Comparison of ENCODE assay signal across 9 mouse cellular contexts in the genomic region with DNA sequence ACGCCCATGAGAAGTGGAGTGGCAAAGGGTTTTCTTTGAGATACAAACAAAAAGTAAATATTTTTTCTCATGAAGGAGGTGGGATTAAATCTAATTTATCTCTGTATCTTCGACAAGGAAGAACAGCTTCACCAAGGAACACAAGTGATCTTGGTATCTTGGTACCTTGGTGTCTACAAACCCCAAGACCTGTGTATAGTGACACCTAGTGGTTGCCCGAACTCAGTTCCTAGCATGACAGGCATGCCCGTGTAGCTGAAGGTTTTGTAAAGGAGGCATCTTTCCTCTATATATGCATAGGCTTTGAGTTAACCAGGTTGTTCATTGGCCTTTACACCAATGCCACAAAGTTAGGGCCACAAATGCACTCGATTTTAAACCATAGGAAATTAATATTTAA. TPM values are rescaled to one million over a fixed set of nuclear protein-coding genes. Genes with fewer than 3 reads are reported as not detected.
DNase-seq lines count a peak whose midpoint lies in the region; ATAC-seq and TF ChIP-seq lines count a peak whose summit lies in the region.
"Had no signal": no experiment of that assay in that cellular context is flagged by ENCODE, and none has a peak within 500 bp of the region (broad histone marks: within the 10 kb centered on the region; RNA-seq: fewer than 3 reads in every experiment).

No protein-coding gene starts in this region.

- TF ChIP-seq EP300 in heart, postnatal 0 days (IDR thresholded peaks at IDR 0.05; ENCODE audit: low read depth), result no peak

- DNase-seq in heart, postnatal 0 days (ENCODE audit: low spot score), result peak; percentile 39
- DNase-seq in heart, postnatal 25 days (ENCODE audit: low spot score), result no peak
- DNase-seq in adrenal gland, adult 8-10 months, result peak; percentile 8
- DNase-seq in embryo, embryonic 11 days, result peak; percentile 79
- peak; percentile 43 to 63 for DNase-seq in layer of hippocampus, postnatal 10 days (ENCODE audit: low spot score in 2 of 2)
- DNase-seq in lung, postnatal 14 days, result peak; percentile 62
- DNase-seq in right cerebral cortex, postnatal 4 days, result peak; percentile 18

- H3K9me3 ChIP-seq in heart, postnatal 0 days (replicated peaks; ENCODE audit: control insufficient read depth, low read length), result no peaks in the 10 kb centered on the region
- H3K9me3 ChIP-seq in hindbrain, embryonic 15.5 days, result no peaks in the 10 kb centered on the region
- H3K9me3 ChIP-seq: lung, embryonic 15.5 days had no signal

- intact Hi-C loops in heart, postnatal 25 days (cut with DNase I), result no loop called here

- H3K27me3 ChIP-seq in heart, postnatal 0 days (ENCODE audit: control insufficient read depth, insufficient read depth, low read length), result no peaks in the 10 kb centered on the region
- H3K27me3 ChIP-seq in hindbrain, embryonic 15.5 days, result no peaks in the 10 kb centered on the region
- H3K27me3 ChIP-seq: lung, embryonic 15.5 days had no signal

- no peak overlapping the region for H3K9ac ChIP-seq in heart, postnatal 0 days (replicated peaks; ENCODE audit: low read depth, low read length)
- no peak overlapping the region for H3K9ac ChIP-seq in hindbrain, embryonic 15.5 days
- H3K9ac ChIP-seq: lung, embryonic 15.5 days had no signal

- 24% methylated on average over 5 of the region's 5 CpGs for WGBS in heart, postnatal 0 days
- WGBS in hindbrain, embryonic 15.5 days, result 33% methylated on average over 5 of the region's 5 CpGs

- H3K4me2 ChIP-seq in heart, postnatal 0 days (ENCODE audit: low read depth, low read length), result no peak overlapping the region
- H3K4me2 ChIP-seq in hindbrain, embryonic 15.5 days, result no peak overlapping the region
- H3K4me2 ChIP-seq: lung, embryonic 15.5 days had no signal

- TF ChIP-seq CTCF in heart, postnatal 0 days (IDR thresholded peaks at IDR 0.05; ENCODE audit: low read depth), result peak; percentile 75

- no peak overlapping the region for H3K4me3 ChIP-seq in heart, postnatal 0 days (ENCODE audit: low read depth, low read length)
- no peak overlapping the region for H3K4me3 ChIP-seq in hindbrain, embryonic 15.5 days
- H3K4me3 ChIP-seq: lung, embryonic 15.5 days had no signal

- H3K36me3 ChIP-seq in heart, postnatal 0 days (replicated peaks; ENCODE audit: control insufficient read depth, insufficient read depth, low read length), result no peaks in the 10 kb centered on the region
- no peaks in the 10 kb centered on the region for H3K36me3 ChIP-seq in hindbrain, embryonic 15.5 days
- H3K36me3 ChIP-seq: lung, embryonic 15.5 days had no signal

- no peaks in the 10 kb centered on the region for H3K4me1 ChIP-seq in heart, postnatal 0 days (ENCODE audit: control insufficient read depth, insufficient read depth)
- no peaks in the 10 kb centered on the region for H3K4me1 ChIP-seq in hindbrain, embryonic 15.5 days (replicated peaks)
- H3K4me1 ChIP-seq: lung, embryonic 15.5 days had no signal

- no peak for ATAC-seq in heart, postnatal 0 days (ENCODE audit: insufficient read depth, low read depth)
- ATAC-seq in hindbrain, embryonic 15.5 days (ENCODE audit: low FRiP score, low read depth), result 0 out of 2 replicates have a peak, but pooled peaks have one; percentile 61

- H3K27ac ChIP-seq in heart, postnatal 0 days (ENCODE audit: low read depth), result no peak overlapping the region
- no peak overlapping the region for H3K27ac ChIP-seq in hindbrain, embryonic 15.5 days (replicated peaks)
- H3K27ac ChIP-seq: lung, embryonic 15.5 days had no signal

RNA-seq across cellular contexts. Expression of a gene that starts 36.8 kb away (rescaled TPM):
- 36.1 and 47.5 TPM in 2 replicates for total RNA-seq in heart, postnatal 0 days (2014; rRNA removed; ENCODE audit: low replicate concordance)
- 3.1 and 3.3 TPM in 2 replicates for polyA plus RNA-seq in heart, postnatal 0 days (2015; fragmentation: Nextera tagmentation; extraction: Ambion mirVana)
- 10 to 100 TPM; 45.2 to 48.7 TPM for total RNA-seq in heart, postnatal 25 days (2021)
- 10 to 100 TPM; 36.6 to 49.5 (median 41.8) TPM for total RNA-seq in adrenal gland, adult 8-10 months (2022)
- polyA plus RNA-seq in hindbrain, embryonic 15.5 days (2015; fragmentation: Nextera tagmentation; extraction: Ambion mirVana), result 15.5 and 16.7 TPM in 2 replicates
- 100 to 1,000 TPM in 1 of 2 experiments, 10 to 100 TPM in 1; 96.7 to 108 TPM for total RNA-seq in layer of hippocampus, postnatal 10 days (2021)
